Mouse (Mus musculus): Measurements from ENCODE around the gene Fndc1.

DNA sequence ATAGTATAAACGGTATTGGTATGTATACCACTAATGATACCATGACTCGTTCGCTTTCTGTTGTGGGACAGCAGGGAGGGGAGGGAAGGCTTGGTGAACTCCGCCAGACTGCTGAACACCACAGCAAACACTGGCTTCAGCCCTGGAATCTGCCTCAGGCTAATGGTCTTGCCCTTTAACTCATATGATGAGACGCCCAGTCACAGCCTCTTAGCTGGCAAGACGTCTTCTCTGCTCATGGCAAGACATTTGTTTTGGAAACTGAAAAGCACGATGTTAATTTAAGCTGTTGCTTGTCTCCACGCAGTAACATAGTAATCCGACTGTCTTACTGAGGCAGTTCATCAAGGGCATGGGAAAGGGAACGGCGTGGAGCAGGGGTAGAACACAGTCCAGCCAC is 72.1 kb downstream of the Fndc1 start:
- no peak for TF ChIP-seq CTCF (IDR thresholded peaks at IDR 0.05; ENCODE audit: borderline replicate concordance, control insufficient read depth, extremely low read depth, insufficient read depth, low read length, poor library complexity)
- TF ChIP-seq POLR2A (IDR thresholded peaks at IDR 0.05; ENCODE audit: control insufficient read depth, extremely low read depth, insufficient read depth, low read length, poor library complexity): no peak
